Comparison of ENCODE assay signal across 26 mouse cellular contexts in the genomic region with DNA sequence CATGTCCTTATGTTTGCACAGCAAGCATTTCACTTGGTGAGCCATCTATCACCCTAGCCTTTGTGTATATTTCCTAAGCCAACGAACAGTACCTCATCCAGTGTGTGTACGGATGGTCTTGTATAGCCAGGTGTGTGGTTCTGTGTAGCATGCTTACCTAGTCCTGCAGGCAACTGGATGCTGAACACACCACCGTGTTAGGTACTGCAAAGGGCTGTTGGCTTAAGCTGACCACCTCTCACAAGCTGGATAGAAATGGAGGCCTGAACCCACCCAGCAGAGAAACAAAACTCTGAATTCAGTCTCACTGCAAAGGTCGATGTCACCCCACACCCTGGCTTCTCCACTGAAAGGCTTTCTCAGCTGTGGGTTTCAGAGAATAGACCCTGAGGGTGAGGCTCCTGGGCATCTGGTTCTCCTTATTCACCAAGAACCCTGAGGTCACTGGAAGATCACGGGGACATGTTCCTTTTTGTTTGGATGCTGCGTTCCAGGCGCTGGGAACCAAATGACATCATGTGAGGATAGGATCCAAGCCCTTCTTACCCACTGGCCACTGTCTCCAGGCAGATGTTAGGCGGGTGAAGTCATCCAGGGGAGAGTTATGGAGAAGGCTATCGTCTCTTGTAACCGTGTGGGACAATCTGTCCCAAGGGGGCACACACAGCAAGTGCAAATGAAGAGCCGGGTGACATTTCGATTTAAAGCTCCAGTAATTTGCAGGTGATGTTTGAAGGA.
DNase-seq lines count a peak whose midpoint lies in the region; ATAC-seq and TF ChIP-seq lines count a peak whose summit lies in the region.
"Had no signal": no experiment of that assay in that cellular context is flagged by ENCODE, and none has a peak within 500 bp of the region (broad histone marks: within the 10 kb centered on the region; RNA-seq: fewer than 3 reads in every experiment).

No protein-coding gene starts in this region.

- no peak for TF ChIP-seq CTCF in heart, adult 2 months (IDR thresholded peaks at IDR 0.05)
- no peak for TF ChIP-seq CTCF in lung, adult 2 months (IDR thresholded peaks at IDR 0.05; ENCODE audit: insufficient read depth, low read length)

- H3K36me3 ChIP-seq in heart, adult 2 months (ENCODE audit: control insufficient read depth, insufficient read depth, low read length): no peaks in the 10 kb centered on the region
- H3K36me3 ChIP-seq in heart, embryonic 12.5 days: no peaks in the 10 kb centered on the region
- H3K36me3 ChIP-seq in hindbrain, embryonic 12.5 days: no peaks in the 10 kb centered on the region
- H3K36me3 ChIP-seq: embryonic facial prominence, embryonic 10.5 days; forebrain, embryonic 15.5 days; G1E; intestine, embryonic 15.5 days; limb, embryonic 12.5 days; liver, embryonic 12.5 days; lung, embryonic 15.5 days; midbrain, embryonic 13.5 days had no signal

- H3K4me3 ChIP-seq in heart, adult 2 months: no peak overlapping the region
- H3K4me3 ChIP-seq in heart, embryonic 12.5 days: no peak overlapping the region
- H3K4me3 ChIP-seq in lung, adult 2 months (replicated peaks; ENCODE audit: extremely low read depth, low read depth, low read length): no peak overlapping the region
- H3K4me3 ChIP-seq in hindbrain, embryonic 12.5 days: no peak overlapping the region
- H3K4me3 ChIP-seq: embryonic facial prominence, embryonic 10.5 days; forebrain, embryonic 15.5 days; intestine, embryonic 15.5 days; limb, embryonic 12.5 days; liver, embryonic 12.5 days; lung, embryonic 15.5 days; megakaryocyte, embryonic 14.5 days; midbrain, embryonic 13.5 days had no signal

- peak; percentile 59 to 75 for DNase-seq in heart, adult 2 months
- peak; percentile 41 to 53 for DNase-seq in lung, postnatal 4 days
- no peak for DNase-seq in lung, adult 2 months
- DNase-seq in gastrocnemius, postnatal 14 days: peak; percentile 53
- DNase-seq in heart, postnatal 4 days: peak; percentile 60
- DNase-seq: adrenal gland, postnatal 10 days; cerebellum, adult 2 months; kidney, adult 8-10 months; kidney, postnatal 10 days; thymus, adult 2 months; thymus, postnatal 4 days had no signal

- H3K27ac ChIP-seq in heart, adult 2 months: peak overlapping the region; percentile 65
- no peak overlapping the region for H3K27ac ChIP-seq in heart, embryonic 12.5 days (ENCODE audit: poor library complexity, severe bottlenecking)
- H3K27ac ChIP-seq in hindbrain, embryonic 12.5 days: no peak overlapping the region
- H3K27ac ChIP-seq: embryonic facial prominence, embryonic 10.5 days; forebrain, embryonic 15.5 days; intestine, embryonic 15.5 days; limb, embryonic 12.5 days; liver, embryonic 12.5 days; lung, embryonic 15.5 days; midbrain, embryonic 13.5 days; stomach, postnatal 0 days had no signal

- no peak for ATAC-seq in heart, embryonic 12.5 days (ENCODE audit: insufficient number of reproducible peaks, low FRiP score)
- ATAC-seq in activated CD4-positive, CD25-positive, alpha-beta regulatory T cell, adult 4 months: no peak
- ATAC-seq in hindbrain, embryonic 12.5 days (ENCODE audit: low FRiP score): no peak
- ATAC-seq: forebrain, embryonic 15.5 days; hindbrain, embryonic 16.5 days; intestine, embryonic 15.5 days; liver, embryonic 12.5 days; midbrain, embryonic 13.5 days had no signal

- peaks cover 8% of the 10 kb centered on the region for H3K9me3 ChIP-seq in heart, embryonic 12.5 days (replicated peaks)
- 0 out of 2 replicates have a peak, but pooled peaks cover 6% of the 10 kb centered on the region for H3K9me3 ChIP-seq in hindbrain, embryonic 12.5 days (replicated peaks)
- H3K9me3 ChIP-seq: forebrain, embryonic 15.5 days; intestine, embryonic 15.5 days had no signal

- TF ChIP-seq EP300 in heart, adult 2 months (IDR thresholded peaks at IDR 0.05; ENCODE audit: insufficient read depth, low read depth, low read length): no peak

- H3K79me2 ChIP-seq in heart, adult 2 months (replicated peaks; ENCODE audit: control insufficient read depth, insufficient read depth, low read length): no peaks in the 10 kb centered on the region

- H3K4me1 ChIP-seq in heart, adult 2 months (ENCODE audit: control insufficient read depth, insufficient read depth, low read length): peaks cover 22% of the 10 kb centered on the region
- peaks cover 13% of the 10 kb centered on the region for H3K4me1 ChIP-seq in heart, embryonic 12.5 days (replicated peaks)
- H3K4me1 ChIP-seq in lung, adult 2 months (ENCODE audit: control insufficient read depth, insufficient read depth, low read length): peaks cover 4% of the 10 kb centered on the region; the same call in 1 of the 2 replicates
- peaks cover 2% of the 10 kb centered on the region; the same call in 1 of the 2 replicates for H3K4me1 ChIP-seq in hindbrain, embryonic 12.5 days
- H3K4me1 ChIP-seq: forebrain, embryonic 15.5 days; midbrain, embryonic 13.5 days had no signal

- 63% methylated on average over 12 of the region's 12 CpGs for WGBS in heart, adult 2 months
- 75% methylated on average over 12 of the region's 12 CpGs for WGBS in heart, embryonic 12.5 days
- WGBS in lung, adult 2 months: 72% methylated on average over 12 of the region's 12 CpGs
- WGBS in hindbrain, embryonic 12.5 days: 73% methylated on average over 12 of the region's 12 CpGs

- no peak overlapping the region for H3K9ac ChIP-seq in heart, adult 2 months (ENCODE audit: low read depth, low read length)
- no peak overlapping the region for H3K9ac ChIP-seq in heart, embryonic 12.5 days
- H3K9ac ChIP-seq in hindbrain, embryonic 12.5 days: no peak overlapping the region
- H3K9ac ChIP-seq: forebrain, embryonic 15.5 days; intestine, embryonic 15.5 days; limb, embryonic 12.5 days; liver, embryonic 12.5 days; lung, embryonic 15.5 days; midbrain, embryonic 13.5 days had no signal

- H3K27me3 ChIP-seq in heart, adult 2 months (ENCODE audit: control insufficient read depth, insufficient read depth, low read length): no peaks in the 10 kb centered on the region
- H3K27me3 ChIP-seq in heart, embryonic 12.5 days (replicated peaks): no peaks in the 10 kb centered on the region
- H3K27me3 ChIP-seq in hindbrain, embryonic 12.5 days: no peaks in the 10 kb centered on the region
- H3K27me3 ChIP-seq: CH12.LX; forebrain, embryonic 15.5 days; intestine, embryonic 15.5 days; limb, embryonic 12.5 days; liver, embryonic 12.5 days; lung, embryonic 15.5 days; midbrain, embryonic 13.5 days had no signal

- no peak for TF ChIP-seq POLR2A in heart, adult 2 months (IDR thresholded peaks at IDR 0.05; ENCODE audit: insufficient read depth, low read depth, low read length)
- no peak for TF ChIP-seq POLR2A in lung, adult 2 months (IDR thresholded peaks at IDR 0.05; ENCODE audit: borderline replicate concordance, extremely low read depth, low read depth, low read length)

- intact Hi-C loops in heart, adult 2 months (cut with DNase I): no loop called here
- intact Hi-C loops in gastrocnemius, postnatal 14 days (cut with DNase I; ENCODE audit: low total_unique reads): no loop called here

- no peak overlapping the region for H3K4me2 ChIP-seq in heart, embryonic 12.5 days
- no peak overlapping the region for H3K4me2 ChIP-seq in hindbrain, embryonic 12.5 days (replicated peaks)
- H3K4me2 ChIP-seq: forebrain, embryonic 15.5 days; intestine, embryonic 15.5 days; limb, embryonic 12.5 days; liver, embryonic 12.5 days; lung, embryonic 15.5 days; midbrain, embryonic 13.5 days had no signal
